Mouse (Mus musculus): Measurements from ENCODE around the gene Rnf26. TPM values are rescaled to one million over a fixed set of nuclear protein-coding genes. Genes with fewer than 3 reads are reported as not detected.

Gene Rnf26
- total RNA-seq (2014; rRNA removed) (13.0 and 15.0 TPM in 2 replicates), polyA plus RNA-seq (2015; fragmentation: Nextera tagmentation; extraction: Ambion mirVana) (33.4 and 34.1 TPM in 2 replicates)

GRCm38 (mm10) chr9:44113105-44113789 lies at the start of gene Rnf26, which contains the start of gene Gm49380:
Rnf26 (minus strand) TSS chr9:44113517.
Gm49380 (minus strand) TSS chr9:44113500.
- peak; percentile 95 for ATAC-seq (ENCODE audit: low FRiP score)
- peak; percentile 99 for DNase-seq (ENCODE audit: low spot score)
- no peak within 1 kb of the TSS for H3K27ac ChIP-seq (ENCODE audit: low read depth, low read length)
- peak within 1 kb of the TSS; percentile 73 for H3K4me3 ChIP-seq (ENCODE audit: low read depth, low read length)
- WGBS, result under 1% methylated on average over 50 of the region's 51 CpGs
- peaks cover 6% of the 10 kb centered on the region; the same call in 1 of the 2 replicates for H3K4me1 ChIP-seq (ENCODE audit: insufficient read depth, low read length)
- peak; percentile 1; the same call in 1 of the 2 replicates for TF ChIP-seq CTCF (IDR thresholded peaks at IDR 0.05)
- no peaks in the 10 kb centered on the region for H3K27me3 ChIP-seq (ENCODE audit: insufficient read depth, low read length)
- H3K9ac ChIP-seq (replicated peaks; ENCODE audit: low read length, poor library complexity, severe bottlenecking), result peak within 1 kb of the TSS; percentile 60
- H3K36me3 ChIP-seq (ENCODE audit: insufficient read depth, low read length), result no peaks in the 10 kb centered on the region
- no peaks in the 10 kb centered on the region for H3K9me3 ChIP-seq (ENCODE audit: low read length)
- peak within 1 kb of the TSS; percentile 43 for H3K4me2 ChIP-seq (ENCODE audit: low read depth, low read length, poor library complexity, severe bottlenecking)

GRCm38 (mm10) chr9:44159886-44160285 lies 46.6 kb upstream of the Rnf26 start:
- Histone ChIP-seq H3K4me2 (ENCODE audit: low read depth, low read length, poor library complexity, severe bottlenecking) (no peak overlapping the region), H3K9me3 (ENCODE audit: low read length) (no peaks in the 10 kb centered on the region), H3K4me1 (ENCODE audit: insufficient read depth, low read length) (no peaks in the 10 kb centered on the region), H3K4me3 (ENCODE audit: low read depth, low read length) (no peak overlapping the region), H3K36me3 (ENCODE audit: insufficient read depth, low read length) (peaks cover 33% of the 10 kb centered on the region), H3K27ac (ENCODE audit: low read depth, low read length) (no peak overlapping the region), H3K9ac (replicated peaks; ENCODE audit: low read length, poor library complexity, severe bottlenecking) (no peak overlapping the region), H3K27me3 (ENCODE audit: insufficient read depth, low read length) (no peaks in the 10 kb centered on the region)
- DNase-seq (ENCODE audit: low spot score), result no peak
- 95% methylated on average over 3 of the region's 3 CpGs for WGBS
- no peak for ATAC-seq (ENCODE audit: low FRiP score)
- no peak for TF ChIP-seq CTCF (IDR thresholded peaks at IDR 0.05)

- TF ChIP-seq CTCF (IDR thresholded peaks at IDR 0.05), result peak; percentile 71
- no peak for DNase-seq (ENCODE audit: low spot score)
Observed at GRCm38 (mm10) chr9:44147290-44147689, 34.0 kb upstream of the Rnf26 start.

GRCm38 (mm10) chr9:44144718-44145060 lies 31.4 kb upstream of the Rnf26 start:
- no peak for ATAC-seq (ENCODE audit: low FRiP score)
- H3K9ac ChIP-seq (replicated peaks; ENCODE audit: low read length, poor library complexity, severe bottlenecking), result no peak overlapping the region
- TF ChIP-seq CTCF (IDR thresholded peaks at IDR 0.05), result no peak
- H3K27me3 ChIP-seq (ENCODE audit: insufficient read depth, low read length), result no peaks in the 10 kb centered on the region
- H3K4me1 ChIP-seq (ENCODE audit: insufficient read depth, low read length), result no peaks in the 10 kb centered on the region
- no peaks in the 10 kb centered on the region for H3K9me3 ChIP-seq (ENCODE audit: low read length)
- peaks cover 10% of the 10 kb centered on the region; the same call in 1 of the 2 replicates for H3K36me3 ChIP-seq (ENCODE audit: insufficient read depth, low read length)
- H3K4me3 ChIP-seq (ENCODE audit: low read depth, low read length), result no peak overlapping the region
- H3K27ac ChIP-seq (ENCODE audit: low read depth, low read length), result no peak overlapping the region
- no peak overlapping the region for H3K4me2 ChIP-seq (ENCODE audit: low read depth, low read length, poor library complexity, severe bottlenecking)
- DNase-seq (ENCODE audit: low spot score), result no peak

More at GRCm38 (mm10) chr9:44147290-44147689, 34.0 kb upstream of the Rnf26 start:
- Histone ChIP-seq H3K9me3 (ENCODE audit: low read length) (no peaks in the 10 kb centered on the region), H3K27ac (ENCODE audit: low read depth, low read length) (no peak overlapping the region), H3K27me3 (ENCODE audit: insufficient read depth, low read length) (no peaks in the 10 kb centered on the region), H3K36me3 (ENCODE audit: insufficient read depth, low read length) (peaks cover 7% of the 10 kb centered on the region), H3K4me2 (ENCODE audit: low read depth, low read length, poor library complexity, severe bottlenecking) (no peak overlapping the region), H3K4me1 (ENCODE audit: insufficient read depth, low read length) (no peaks in the 10 kb centered on the region), H3K9ac (replicated peaks; ENCODE audit: low read length, poor library complexity, severe bottlenecking) (no peak overlapping the region), H3K4me3 (ENCODE audit: low read depth, low read length) (no peak overlapping the region)
- 47% methylated on average over 3 of the region's 3 CpGs for WGBS
- no peak for ATAC-seq (ENCODE audit: low FRiP score)

- no peaks in the 10 kb centered on the region for H3K4me1 ChIP-seq (ENCODE audit: insufficient read depth, low read length)
- no peak overlapping the region for H3K4me3 ChIP-seq (ENCODE audit: low read depth, low read length)
- peak; percentile 23 for TF ChIP-seq CTCF (IDR thresholded peaks at IDR 0.05)
- no peak overlapping the region for H3K27ac ChIP-seq (ENCODE audit: low read depth, low read length)
- H3K27me3 ChIP-seq (ENCODE audit: insufficient read depth, low read length), result no peaks in the 10 kb centered on the region
- no peaks in the 10 kb centered on the region for H3K9me3 ChIP-seq (ENCODE audit: low read length)
- H3K4me2 ChIP-seq (ENCODE audit: low read depth, low read length, poor library complexity, severe bottlenecking), result no peak overlapping the region
- peaks cover 10% of the 10 kb centered on the region; the same call in 1 of the 2 replicates for H3K36me3 ChIP-seq (ENCODE audit: insufficient read depth, low read length)
- DNase-seq (ENCODE audit: low spot score) (no peak), ATAC-seq (ENCODE audit: low FRiP score) (no peak)
- 39% methylated on average over 5 of the region's 8 CpGs for WGBS
- H3K9ac ChIP-seq (replicated peaks; ENCODE audit: low read length, poor library complexity, severe bottlenecking), result no peak overlapping the region
Observed at GRCm38 (mm10) chr9:44144023-44144717, 30.9 kb upstream of the Rnf26 start.

- H3K36me3 ChIP-seq (ENCODE audit: insufficient read depth, low read length), result peaks cover 10% of the 10 kb centered on the region; the same call in 1 of the 2 replicates
- H3K9ac ChIP-seq (replicated peaks; ENCODE audit: low read length, poor library complexity, severe bottlenecking), result no peak overlapping the region
- TF ChIP-seq CTCF (IDR thresholded peaks at IDR 0.05), result no peak
- no peak overlapping the region for H3K4me2 ChIP-seq (ENCODE audit: low read depth, low read length, poor library complexity, severe bottlenecking)
- no peak for ATAC-seq (ENCODE audit: low FRiP score)
- 70% methylated on average over 5 of the region's 5 CpGs for whole genome bisulfite sequencing
- no peaks in the 10 kb centered on the region for H3K4me1 ChIP-seq (ENCODE audit: insufficient read depth, low read length)
- no peaks in the 10 kb centered on the region for H3K9me3 ChIP-seq (ENCODE audit: low read length)
- H3K27me3 ChIP-seq (ENCODE audit: insufficient read depth, low read length), result no peaks in the 10 kb centered on the region
- DNase-seq (ENCODE audit: low spot score), result no peak
- no peak overlapping the region for H3K27ac ChIP-seq (ENCODE audit: low read depth, low read length)
- no peak overlapping the region for H3K4me3 ChIP-seq (ENCODE audit: low read depth, low read length)
Observed at GRCm38 (mm10) chr9:44143421-44143820, 30.1 kb upstream of the Rnf26 start.
